Mouse (Mus musculus) right cerebral cortex, postnatal 36 days (tissue): ENCODE data around the gene Pex5l.

Experiments used
- DNase-seq, 2 experiments: peaks; one replicate each; pipeline ENCODE4 v3.0.0; 2022; ENCODE audit warnings: low spot score in 2 of 2, mixed read lengths in 1 of 2

Gene Pex5l

GRCm38 (mm10) chr3:33063590-33063989 is 79.5 kb downstream of the Pex5l start:
- no peak for DNase-seq

GRCm38 (mm10) chr3:33061428-33061827 is 81.6 kb downstream of the Pex5l start:
- DNase-seq, result no peak

- no peak for DNase-seq
These were observed 82.0 kb downstream of the Pex5l start for GRCm38 (mm10) chr3:33061016-33061415.

GRCm38 (mm10) chr3:33060343-33060937 is 82.6 kb downstream of the Pex5l start:
- DNase-seq, result no peak

GRCm38 (mm10) chr3:33048304-33048703 is 94.7 kb downstream of the Pex5l start:
- DNase-seq, result no peak

- DNase-seq, result no peak
These were observed 98.3 kb downstream of the Pex5l start for GRCm38 (mm10) chr3:33044799-33045106.

GRCm38 (mm10) chr3:33043896-33044798 is 98.9 kb downstream of the Pex5l start:
- DNase-seq, result no peak

GRCm38 (mm10) chr3:33024566-33024965 is 118.5 kb downstream of the Pex5l start:
- DNase-seq, result no peak

GRCm38 (mm10) chr3:33003901-33004300 is 139.1 kb downstream of the Pex5l start:
- no peak for DNase-seq

GRCm38 (mm10) chr3:33001769-33002168 is 141.3 kb downstream of the Pex5l start:
- no peak for DNase-seq

- peak in 1 of 2 experiments; percentile 16 for DNase-seq
These were observed 142.5 kb downstream of the Pex5l start for GRCm38 (mm10) chr3:33000383-33001015.

- DNase-seq, result no peak
These were observed 151.1 kb downstream of the Pex5l start for GRCm38 (mm10) chr3:32991713-32992575.

GRCm38 (mm10) chr3:32987806-32988205 is 155.2 kb downstream of the Pex5l start:
- no peak for DNase-seq

GRCm38 (mm10) chr3:32985141-32985540 is 157.9 kb downstream of the Pex5l start:
- no peak for DNase-seq

GRCm38 (mm10) chr3:32979981-32980380 is 163.1 kb downstream of the Pex5l start:
- DNase-seq, result no peak

- no peak for DNase-seq
These were observed 163.8 kb downstream of the Pex5l start for GRCm38 (mm10) chr3:32979238-32979637.

- no peak for DNase-seq
These were observed 172.8 kb downstream of the Pex5l start for GRCm38 (mm10) chr3:32970257-32970656.

- DNase-seq, result no peak
These were observed 174.2 kb downstream of the Pex5l start for GRCm38 (mm10) chr3:32968671-32969425.

GRCm38 (mm10) chr3:32965528-32965927 is 177.5 kb downstream of the Pex5l start:
- no peak for DNase-seq

GRCm38 (mm10) chr3:32961494-32961893 is 181.6 kb downstream of the Pex5l start:
- no peak for DNase-seq

GRCm38 (mm10) chr3:32951382-32951781 is 191.7 kb downstream of the Pex5l start:
- DNase-seq, result no peak
